Mouse (Mus musculus) T-helper 17 cell (primary cell): ENCODE data around the gene Hist3h2ba.

Experiments used
- in situ Hi-C, 2 experiments: fragments of 300-600 bp; cut with MboI, MseI; formaldehyde crosslinking; loops; 1 replicate in 1 of 2; 2 replicates in 1 of 2; pipeline ENCODE4 v1.15.1; 2025; ENCODE audit warnings: high pct_unique_total_duplicates in 2 of 2

The Hist3h2ba gene

DNA sequence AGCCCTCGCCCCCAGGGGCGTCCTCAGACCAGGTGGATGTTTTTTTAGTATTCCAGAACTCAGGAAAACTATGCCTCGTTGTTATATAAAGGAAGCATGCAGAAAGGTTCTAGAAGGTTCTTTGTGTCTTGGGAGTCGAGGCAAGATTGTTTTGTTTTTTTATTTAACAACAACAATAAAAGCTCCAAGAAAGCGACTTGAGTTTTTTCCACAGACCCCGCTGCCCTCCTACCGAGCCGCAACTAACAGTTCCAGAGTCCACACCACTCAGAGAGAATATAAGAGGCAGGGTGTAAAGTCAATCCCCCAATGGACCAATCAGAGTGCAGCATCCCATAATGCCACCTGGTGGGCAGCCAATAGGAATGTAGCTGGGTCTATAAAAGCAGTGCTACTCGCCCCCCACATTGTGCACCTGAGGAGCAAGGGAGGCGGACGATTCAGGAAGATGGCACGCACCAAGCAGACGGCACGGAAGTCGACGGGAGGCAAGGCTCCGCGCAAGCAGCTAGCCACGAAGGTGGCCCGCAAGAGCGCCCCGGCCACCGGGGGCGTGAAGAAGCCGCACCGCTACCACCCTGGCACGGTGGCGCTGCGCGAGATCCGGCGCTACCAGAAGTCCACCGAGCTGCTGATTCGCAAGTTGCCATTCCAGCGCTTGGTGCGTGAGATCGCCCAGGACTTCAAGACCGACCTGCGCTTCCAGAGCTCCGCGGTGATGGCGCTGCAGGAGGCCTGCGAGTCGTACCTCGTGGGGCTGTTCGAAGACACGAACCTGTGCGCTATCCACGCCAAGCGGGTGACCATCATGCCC is 12.9 kb downstream of the Hist3h2ba start:
- in situ Hi-C loops, result no loop called here

GRCm38 (mm10) chr11:58963543-58963942 is 14.8 kb downstream of the Hist3h2ba start:
- in situ Hi-C loops, result no loop called here

GRCm38 (mm10) chr11:58964216-58964615 is 15.5 kb downstream of the Hist3h2ba start:
- in situ Hi-C loops, result no loop called here

GRCm38 (mm10) chr11:58965001-58965760 is 16.5 kb downstream of the Hist3h2ba start:
- in situ Hi-C loops, result no loop called here

GRCm38 (mm10) chr11:58967346-58967745 is 18.6 kb downstream of the Hist3h2ba start:
- in situ Hi-C loops, result no loop called here

GRCm38 (mm10) chr11:58968551-58968950 is 19.8 kb downstream of the Hist3h2ba start:
- in situ Hi-C loops, result no loop called here

DNA sequence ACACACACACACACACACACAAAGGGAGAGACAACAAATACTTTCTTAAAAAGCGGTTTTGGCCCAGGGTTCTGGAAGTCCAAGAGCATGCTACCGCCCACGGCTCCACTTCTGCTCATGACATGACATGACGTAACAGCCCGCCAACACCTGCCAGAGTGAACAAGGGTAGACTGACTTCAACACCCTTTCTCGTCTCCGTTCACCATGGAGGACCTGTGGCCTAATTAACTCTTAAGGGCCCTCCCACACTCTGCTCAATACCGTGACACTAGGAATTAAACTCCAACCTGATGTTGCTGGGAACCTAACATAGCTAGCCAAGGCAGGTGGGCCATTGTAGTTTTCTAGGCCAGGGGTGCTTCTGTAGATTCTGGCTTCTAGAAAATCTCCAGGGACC is 20.3 kb downstream of the Hist3h2ba start:
- in situ Hi-C loops, result no loop called here

- in situ Hi-C loops, result loop anchor here in 1 of 2 experiments (10.0 kb wide), 1 partner anchor 875 kb away; no protein-coding TSS in a partner anchor
Observed at GRCm38 (mm10) chr11:58969659-58970058, 20.9 kb downstream of the Hist3h2ba start.

DNA sequence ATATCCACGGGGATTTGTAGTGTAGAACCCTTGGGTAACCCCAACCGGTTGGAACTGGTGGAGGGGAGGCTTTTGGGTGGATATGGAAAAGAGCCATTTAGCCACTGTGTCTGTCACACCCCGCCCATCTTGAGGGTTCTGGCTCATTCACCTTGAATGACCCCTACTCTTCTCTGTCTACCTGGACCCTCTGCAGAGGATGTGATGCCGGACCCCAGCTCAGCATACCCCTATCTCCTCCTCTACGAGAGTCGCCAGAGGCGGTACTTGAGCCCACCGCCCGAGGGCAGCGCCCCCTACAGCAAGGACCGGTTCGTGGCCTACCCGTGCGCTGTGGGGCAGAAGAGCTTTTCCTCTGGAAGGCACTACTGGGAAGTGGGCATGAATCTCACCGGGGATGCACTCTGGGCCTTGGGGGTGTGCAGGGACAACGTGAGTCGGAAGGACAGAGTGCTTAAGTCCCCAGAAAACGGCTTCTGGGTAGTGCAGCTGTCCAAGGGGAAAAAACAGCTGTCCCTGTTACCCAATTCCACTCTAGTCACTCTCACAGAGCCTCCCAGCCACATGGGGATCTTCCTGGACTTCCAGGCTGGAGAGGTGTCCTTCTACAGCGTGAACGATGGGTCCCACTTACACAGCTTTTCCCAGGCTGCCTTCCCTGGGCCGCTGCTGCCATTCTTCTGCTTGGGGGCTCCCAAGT is 22.3 kb downstream of the Hist3h2ba start:
- in situ Hi-C loops, result loop anchor here in 1 of 2 experiments (10.0 kb wide), 1 partner anchor 874 kb away; no protein-coding TSS in a partner anchor

GRCm38 (mm10) chr11:58971796-58972195 is 23.1 kb downstream of the Hist3h2ba start:
- in situ Hi-C loops, result loop anchor here in 1 of 2 experiments (10.0 kb wide), 1 partner anchor 873 kb away; no protein-coding TSS in a partner anchor

- in situ Hi-C loops, result loop anchor here in 1 of 2 experiments (10.0 kb wide), 1 partner anchor 870 kb away; no protein-coding TSS in a partner anchor
Observed at GRCm38 (mm10) chr11:58974414-58974813, 25.7 kb downstream of the Hist3h2ba start.

- in situ Hi-C loops, result loop anchor here in 1 of 2 experiments (10.0 kb wide), 1 partner anchor 868 kb away; no protein-coding TSS in a partner anchor
Observed at GRCm38 (mm10) chr11:58977150-58977549, 28.4 kb downstream of the Hist3h2ba start.

GRCm38 (mm10) chr11:58977607-58978026 is 28.9 kb downstream of the Hist3h2ba start:
- in situ Hi-C loops, result loop anchor here in 1 of 2 experiments (10.0 kb wide), 1 partner anchor 867 kb away; no protein-coding TSS in a partner anchor

DNA sequence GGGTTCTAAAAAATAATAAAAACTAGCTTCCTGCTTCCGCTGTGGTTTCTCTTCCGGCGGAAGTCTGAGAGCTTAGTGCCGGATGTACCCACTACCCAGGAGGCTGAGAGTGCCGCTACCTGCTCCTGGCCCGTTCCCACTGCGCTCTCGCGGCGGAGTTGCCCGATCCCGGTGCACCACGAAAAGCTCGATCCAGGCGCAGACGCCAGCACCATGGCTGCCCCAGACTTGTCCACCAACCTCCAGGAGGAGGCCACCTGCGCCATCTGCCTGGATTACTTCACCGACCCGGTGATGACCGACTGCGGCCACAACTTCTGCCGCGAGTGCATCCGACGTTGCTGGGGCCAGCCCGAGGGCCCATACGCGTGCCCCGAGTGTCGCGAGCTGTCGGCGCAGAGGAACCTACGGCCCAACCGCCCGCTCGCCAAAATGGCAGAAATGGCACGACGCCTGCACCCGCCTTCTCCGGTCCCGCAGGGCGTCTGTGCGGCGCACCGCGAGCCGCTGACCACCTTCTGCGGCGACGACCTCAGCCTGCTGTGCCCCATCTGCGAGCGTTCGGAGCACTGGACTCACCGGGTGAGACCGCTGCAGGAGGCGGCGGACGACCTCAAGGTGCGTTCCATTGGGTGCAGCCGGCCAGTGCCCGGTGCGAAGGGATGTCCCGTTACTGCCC is 29.4 kb downstream of the Hist3h2ba start, which contains the start of gene Trim11:
Trim11 (plus strand) TSS at position 67 of the 679 bp plus-strand sequence.
- in situ Hi-C loops, result loop anchor here in 1 of 2 experiments (10.0 kb wide), 1 partner anchor 867 kb away; no protein-coding TSS in a partner anchor

DNA sequence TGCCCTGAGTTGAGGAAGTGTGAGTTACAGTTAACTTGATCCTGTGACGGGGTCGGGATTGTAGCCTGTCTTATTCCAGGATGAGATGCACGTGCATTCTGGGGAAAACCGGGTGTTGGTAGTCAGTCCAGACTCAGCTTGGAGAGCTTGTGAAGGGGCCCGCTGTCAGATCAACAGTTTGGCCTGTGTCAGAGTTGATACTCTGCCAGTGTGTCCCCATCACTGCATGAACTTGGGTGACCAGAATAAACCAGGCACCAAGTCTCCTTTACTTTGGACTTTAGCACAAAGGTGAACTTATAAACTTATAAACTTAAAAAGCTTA is 29.9 kb downstream of the Hist3h2ba start:
- in situ Hi-C loops, result loop anchor here in 1 of 2 experiments (10.0 kb wide), 1 partner anchor 866 kb away; no protein-coding TSS in a partner anchor

GRCm38 (mm10) chr11:58979183-58979582 is 30.5 kb downstream of the Hist3h2ba start:
- in situ Hi-C loops, result loop anchor here in 1 of 2 experiments (10.0 kb wide), 1 partner anchor 866 kb away; no protein-coding TSS in a partner anchor

GRCm38 (mm10) chr11:58979661-58980060 is 30.9 kb downstream of the Hist3h2ba start:
- in situ Hi-C loops, result loop anchor here in 1 of 2 experiments (10.0 kb wide), 1 partner anchor 865 kb away; no protein-coding TSS in a partner anchor

DNA sequence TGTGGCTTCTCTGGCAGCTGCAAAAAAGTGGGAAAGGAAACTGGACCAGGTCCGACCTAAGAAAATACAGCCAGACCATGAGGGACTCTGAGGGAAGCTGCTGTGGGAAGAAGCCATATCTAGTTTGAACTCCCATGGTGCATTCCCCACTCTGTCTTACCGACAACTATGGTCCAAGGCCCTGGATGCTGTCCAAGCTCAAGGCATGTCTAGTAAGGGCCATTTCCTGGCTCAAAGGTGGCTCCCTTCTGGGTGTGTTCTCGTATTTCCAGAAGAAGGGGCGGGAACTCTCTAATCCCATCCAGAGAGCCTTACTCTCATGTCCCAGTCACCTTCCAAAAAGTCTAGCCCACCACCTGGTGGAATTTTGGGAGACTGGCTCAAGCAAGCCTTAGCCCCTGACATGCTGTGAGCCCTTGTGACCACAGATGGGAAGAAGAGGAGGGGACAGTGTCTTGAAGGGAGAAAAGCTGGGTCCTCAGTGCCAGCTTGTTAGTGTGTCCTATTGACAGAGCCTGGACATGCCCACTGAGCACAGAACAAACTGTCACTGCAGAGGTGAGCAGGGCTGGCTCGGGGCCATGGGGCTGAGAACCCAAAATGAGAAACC is 31.8 kb downstream of the Hist3h2ba start:
- in situ Hi-C loops, result no loop called here

- in situ Hi-C loops, result no loop called here
Observed at GRCm38 (mm10) chr11:58981541-58982447, 33.1 kb downstream of the Hist3h2ba start.
